Mouse (Mus musculus) kidney, adult 2 months (tissue): Measurements from ENCODE around the gene Atp5h.

Source experiments
- CTCF ChIP-seq: fragments of 200-500 bp; conservative IDR thresholded peaks from 2 replicates; pipeline ENCODE4 v1.5.1; 2011; ENCODE audit warnings: low read depth, mild to moderate bottlenecking, control low read depth, low read length, moderate library complexity, mixed read lengths; ENCODE audit not compliant: insufficient read depth, insufficient read length
- POLR2A ChIP-seq: fragments of 200-500 bp; IDR thresholded peaks from one replicate; pipeline ENCODE4 v1.6.1; 2011; ENCODE audit warnings: low read depth, low read length, control low read depth

GRCm38 (mm10) chr11:115406858-115407401 lies 12.8 kb downstream of the Atp5h start:
- no peak for TF ChIP-seq CTCF
- TF ChIP-seq POLR2A = no peak
